Mouse (Mus musculus): ENCODE measurements around the gene Gpr39.
"Not testable (repeated sequence)": the region's sequence is repeated elsewhere in the genome, so short reads cannot be mapped to it uniquely, and the experiment has no call there.

Gene Gpr39

GRCm38 (mm10) chr1:125676790-125677273 lies at the start of gene Gpr39:
Gpr39 (plus strand) TSS chr1:125676995.
- DNase-seq (ENCODE audit: low spot score in 2 of 2): no peak

GRCm38 (mm10) chr1:125639501-125640253 lies 37.1 kb upstream of the Gpr39 start:
- peak in 1 of 2 experiments; percentile 9 for DNase-seq (ENCODE audit: low spot score in 2 of 2)

GRCm38 (mm10) chr1:125643643-125644042 lies 33.2 kb upstream of the Gpr39 start:
- no peak for DNase-seq (ENCODE audit: low spot score in 2 of 2)

GRCm38 (mm10) chr1:125646816-125647215 lies 30.0 kb upstream of the Gpr39 start:
- DNase-seq (ENCODE audit: low spot score in 2 of 2): not testable (repeated sequence)

GRCm38 (mm10) chr1:125648011-125648410 lies 28.8 kb upstream of the Gpr39 start:
- DNase-seq (ENCODE audit: low spot score in 2 of 2): no peak

- DNase-seq (ENCODE audit: low spot score in 2 of 2): no peak
Measured at GRCm38 (mm10) chr1:125649056-125649455, 27.7 kb upstream of the Gpr39 start.

GRCm38 (mm10) chr1:125652836-125653594 lies 23.8 kb upstream of the Gpr39 start:
- DNase-seq (ENCODE audit: low spot score in 2 of 2): no peak

- no peak for DNase-seq (ENCODE audit: low spot score in 2 of 2)
Measured at GRCm38 (mm10) chr1:125657416-125657815, 19.4 kb upstream of the Gpr39 start.

GRCm38 (mm10) chr1:125660151-125660550 lies 16.6 kb upstream of the Gpr39 start:
- DNase-seq (ENCODE audit: low spot score in 2 of 2): no peak

- no peak for DNase-seq (ENCODE audit: low spot score in 2 of 2)
Measured at GRCm38 (mm10) chr1:125660901-125661300, 15.9 kb upstream of the Gpr39 start.

- DNase-seq (ENCODE audit: low spot score in 2 of 2): no peak
Measured at GRCm38 (mm10) chr1:125662058-125662457, 14.7 kb upstream of the Gpr39 start.

- no peak for DNase-seq (ENCODE audit: low spot score in 2 of 2)
Measured at GRCm38 (mm10) chr1:125662660-125663059, 14.1 kb upstream of the Gpr39 start.

GRCm38 (mm10) chr1:125663104-125663503 lies 13.7 kb upstream of the Gpr39 start:
- DNase-seq (ENCODE audit: low spot score in 2 of 2): no peak

GRCm38 (mm10) chr1:125665127-125665637 lies 11.6 kb upstream of the Gpr39 start:
- no peak for DNase-seq (ENCODE audit: low spot score in 2 of 2)

- DNase-seq (ENCODE audit: low spot score in 2 of 2): no peak
Measured at GRCm38 (mm10) chr1:125669035-125669434, 7.8 kb upstream of the Gpr39 start.

GRCm38 (mm10) chr1:125675186-125675585 lies 1.6 kb upstream of the Gpr39 start:
- DNase-seq (ENCODE audit: low spot score in 2 of 2): no peak

- no peak for DNase-seq (ENCODE audit: low spot score in 2 of 2)
Measured at GRCm38 (mm10) chr1:125677286-125677685, 491 bp downstream of the Gpr39 start.

GRCm38 (mm10) chr1:125679522-125680077 lies 2.8 kb downstream of the Gpr39 start:
- DNase-seq (ENCODE audit: low spot score in 2 of 2): no peak

- no peak for DNase-seq (ENCODE audit: low spot score in 2 of 2)
Measured at GRCm38 (mm10) chr1:125684423-125684822, 7.6 kb downstream of the Gpr39 start.

GRCm38 (mm10) chr1:125685304-125685703 lies 8.5 kb downstream of the Gpr39 start:
- no peak for DNase-seq (ENCODE audit: low spot score in 2 of 2)

- no peak for DNase-seq (ENCODE audit: low spot score in 2 of 2)
Measured at GRCm38 (mm10) chr1:125687701-125688420, 11.1 kb downstream of the Gpr39 start.

- DNase-seq (ENCODE audit: low spot score in 2 of 2): no peak
Measured at GRCm38 (mm10) chr1:125693541-125693940, 16.7 kb downstream of the Gpr39 start.
